Mouse (Mus musculus): ENCODE measurements at regions not wholly inside any gene's neighbourhood (a gene's known extent, or its start where the extent isn't known, plus 50 kb on each side); places are given as distances from the start of the nearest gene placed in this dataset.

DNA sequence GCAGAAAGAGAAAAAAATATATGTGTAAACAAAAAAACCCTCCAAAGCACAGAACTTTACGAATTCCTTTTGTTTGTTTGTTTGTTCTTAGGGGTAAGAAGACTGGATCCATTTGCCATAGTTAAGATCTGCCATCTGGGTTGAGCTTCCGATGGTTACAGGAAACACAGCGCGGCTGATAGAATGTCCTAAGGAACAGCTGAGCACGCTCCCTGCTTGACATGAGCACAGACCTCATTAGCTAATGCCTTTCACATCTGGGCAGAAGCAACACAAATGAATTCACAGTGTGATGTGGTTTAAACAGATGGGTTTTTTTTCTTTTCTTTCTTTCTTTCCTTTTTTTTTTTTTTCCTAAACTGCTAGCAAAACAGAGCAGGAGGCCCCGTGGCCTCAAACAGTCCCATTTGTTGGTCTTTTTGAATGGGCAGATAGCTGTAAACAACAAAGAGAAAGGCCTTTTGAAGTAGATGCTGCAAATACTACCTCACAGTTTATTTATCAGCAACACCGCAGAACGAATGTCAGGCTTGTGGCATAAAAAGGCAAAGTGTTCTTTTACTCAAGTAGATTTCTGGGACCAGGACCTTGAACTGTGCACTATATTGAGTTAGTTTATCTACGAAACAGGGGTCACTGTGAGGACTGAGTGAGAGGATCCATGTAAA, 61.0 kb upstream of the Raph1 start:
- TF ChIP-seq ZC3H11A (IDR thresholded peaks at IDR 0.05; ENCODE audit: borderline replicate concordance, low read depth, low read length) (no peak), MAFK (IDR thresholded peaks at IDR 0.05; ENCODE audit: insufficient read depth, low read depth, low read length) (no peak), CHD2 (IDR thresholded peaks at IDR 0.05; ENCODE audit: low read depth, low read length) (no peak), HCFC1 (IDR thresholded peaks at IDR 0.05; ENCODE audit: borderline replicate concordance, insufficient read depth, low read length) (no peak), ZNF384 (IDR thresholded peaks at IDR 0.05; ENCODE audit: low read depth, low read length) (no peak)
